Mouse (Mus musculus): ENCODE measurements around the gene Tinagl1. TPM values are rescaled to one million over a fixed set of nuclear protein-coding genes. Genes with fewer than 3 reads are reported as not detected.

The Tinagl1 gene
- polyA plus RNA-seq, 1 experiment, result 1.6 TPM

DNA sequence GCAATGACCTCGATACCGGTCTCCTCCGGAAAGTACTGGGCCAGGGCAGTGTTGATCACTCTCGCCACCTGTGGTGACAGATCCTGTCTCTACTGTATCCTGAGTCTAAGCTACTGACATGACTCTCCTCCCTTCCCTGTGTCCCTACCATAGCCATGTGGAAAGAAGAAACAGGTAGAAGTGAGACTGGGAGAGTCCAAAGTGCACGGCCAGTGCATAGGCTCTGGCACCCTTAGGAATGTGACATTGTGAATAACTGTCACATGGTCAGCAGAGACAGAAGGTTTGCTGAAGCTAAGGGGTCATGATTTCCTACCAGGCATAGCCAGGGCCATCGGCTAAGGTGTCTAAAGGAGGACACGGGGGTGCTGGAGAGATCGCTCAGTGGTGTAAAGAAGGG lies 40.5 kb upstream of the Tinagl1 start:
- no peak overlapping the region for H3ac ChIP-seq (ENCODE audit: control insufficient read depth, insufficient read length)
- no peak overlapping the region for H3K4me3 ChIP-seq
- no peak for TF ChIP-seq TCF12 (IDR thresholded peaks at IDR 0.05; ENCODE audit: insufficient read depth, poor library complexity, severe bottlenecking)
- TF ChIP-seq MAX (IDR thresholded peaks at IDR 0.05; ENCODE audit: low read depth), result no peak
- TF ChIP-seq CEBPB (IDR thresholded peaks at IDR 0.05; ENCODE audit: insufficient read depth, poor library complexity, severe bottlenecking), result no peak
- no peak for TF ChIP-seq POLR2A (IDR thresholded peaks at IDR 0.05; ENCODE audit: insufficient read length, low read depth)
- TF ChIP-seq TCF3 (IDR thresholded peaks at IDR 0.05; ENCODE audit: insufficient read length, low read depth), result no peak
- no peak for TF ChIP-seq SRF (IDR thresholded peaks at IDR 0.05; ENCODE audit: control insufficient read depth, insufficient read length, low read depth)
- TF ChIP-seq REST (IDR thresholded peaks at IDR 0.05; ENCODE audit: insufficient read depth, insufficient read length), result no peak
- no peak for TF ChIP-seq E2F4 (IDR thresholded peaks at IDR 0.05; ENCODE audit: insufficient read depth)
- TF ChIP-seq USF1 (IDR thresholded peaks at IDR 0.05; ENCODE audit: low read depth), result no peak
- no peak for TF ChIP-seq POLR2AphosphoS2 (IDR thresholded peaks at IDR 0.05; ENCODE audit: insufficient read length, low read depth)
- TF ChIP-seq MYOG (IDR thresholded peaks at IDR 0.05; ENCODE audit: control insufficient read depth in 1 of 3, insufficient read depth in 1 of 3, insufficient read length in 2 of 3, low read depth in 2 of 3), result no peak
- TF ChIP-seq MYOD1 (IDR thresholded peaks at IDR 0.05; ENCODE audit: control insufficient read depth in 1 of 3, insufficient read length in 2 of 3, low read depth in 2 of 3), result no peak
- no peaks in the 10 kb centered on the region for H3K36me3 ChIP-seq (ENCODE audit: control insufficient read depth, insufficient read depth)
- H3K27me3 ChIP-seq (ENCODE audit: control insufficient read depth, insufficient read depth, insufficient read length), result peaks cover 39% of the 10 kb centered on the region
- no peaks in the 10 kb centered on the region for H3K79me2 ChIP-seq (ENCODE audit: control insufficient read depth, insufficient read depth)
- no peak overlapping the region for H3K4me2 ChIP-seq (ENCODE audit: low read depth)

DNA sequence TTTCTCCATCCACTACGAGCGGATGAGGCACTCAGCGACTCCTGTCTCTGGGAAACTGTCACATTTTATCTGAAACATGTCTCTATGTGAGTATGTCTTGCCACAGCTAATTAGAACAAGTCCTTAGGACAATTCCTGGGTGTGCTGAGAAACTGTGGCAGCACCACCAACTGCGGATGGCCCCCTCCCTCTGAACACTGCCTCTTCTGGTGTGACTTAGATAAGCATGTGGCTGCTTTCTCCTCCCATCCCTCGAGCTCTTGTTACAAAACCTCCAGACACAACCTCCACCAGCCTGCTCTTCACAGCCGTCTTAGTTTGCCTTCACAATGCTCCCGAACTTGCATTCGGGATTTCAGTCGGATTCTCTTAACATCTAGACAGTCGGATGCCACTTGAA lies 38.9 kb upstream of the Tinagl1 start:
- TF ChIP-seq USF1 (IDR thresholded peaks at IDR 0.05; ENCODE audit: low read depth) (no peak), TCF12 (IDR thresholded peaks at IDR 0.05; ENCODE audit: insufficient read depth, poor library complexity, severe bottlenecking) (no peak), POLR2AphosphoS2 (IDR thresholded peaks at IDR 0.05; ENCODE audit: insufficient read length, low read depth) (no peak), CEBPB (IDR thresholded peaks at IDR 0.05; ENCODE audit: insufficient read depth, poor library complexity, severe bottlenecking) (no peak), POLR2A (IDR thresholded peaks at IDR 0.05; ENCODE audit: insufficient read length, low read depth) (no peak), TCF3 (IDR thresholded peaks at IDR 0.05; ENCODE audit: insufficient read length, low read depth) (no peak), E2F4 (IDR thresholded peaks at IDR 0.05; ENCODE audit: insufficient read depth) (no peak)
- Histone ChIP-seq H3K36me3 (ENCODE audit: control insufficient read depth, insufficient read depth) (no peaks in the 10 kb centered on the region), H3ac (ENCODE audit: control insufficient read depth, insufficient read length) (no peak overlapping the region)

DNA sequence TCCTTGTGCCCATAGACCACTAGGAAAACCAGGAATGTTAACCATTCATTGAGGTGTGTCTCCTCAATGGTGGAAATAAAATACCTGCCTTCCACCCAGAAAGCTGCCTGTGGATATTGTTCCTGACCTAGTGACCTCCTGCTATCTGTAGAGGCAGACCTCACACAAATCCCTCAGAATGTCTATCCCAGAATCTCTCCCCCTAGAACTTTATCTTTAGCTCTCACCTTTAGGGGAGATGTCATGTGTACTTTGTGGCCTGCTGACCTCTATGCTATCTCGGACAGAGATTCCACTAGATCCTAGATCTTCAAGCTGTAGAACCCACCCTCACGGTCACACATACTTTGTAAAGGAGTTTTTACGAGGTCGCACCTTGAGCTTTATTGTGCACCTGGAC lies 38.3 kb upstream of the Tinagl1 start:
- Histone ChIP-seq H3K4me3 (no peak overlapping the region), H3K79me2 (ENCODE audit: control insufficient read depth, insufficient read depth) (no peaks in the 10 kb centered on the region), H3ac (ENCODE audit: control insufficient read depth, insufficient read length) (no peak overlapping the region), H3K27me3 (ENCODE audit: control insufficient read depth, insufficient read depth, insufficient read length) (peaks cover 24% of the 10 kb centered on the region), H3K4me2 (ENCODE audit: low read depth) (no peak overlapping the region), H3K36me3 (ENCODE audit: control insufficient read depth, insufficient read depth) (no peaks in the 10 kb centered on the region)
- no peak for TF ChIP-seq POLR2AphosphoS2 (IDR thresholded peaks at IDR 0.05; ENCODE audit: insufficient read length, low read depth)
- no peak for TF ChIP-seq TCF3 (IDR thresholded peaks at IDR 0.05; ENCODE audit: insufficient read length, low read depth)
- TF ChIP-seq CEBPB (IDR thresholded peaks at IDR 0.05; ENCODE audit: insufficient read depth, poor library complexity, severe bottlenecking), result no peak
- TF ChIP-seq MAX (IDR thresholded peaks at IDR 0.05; ENCODE audit: low read depth), result no peak
- no peak for TF ChIP-seq POLR2A (IDR thresholded peaks at IDR 0.05; ENCODE audit: insufficient read length, low read depth)
- no peak for TF ChIP-seq SRF (IDR thresholded peaks at IDR 0.05; ENCODE audit: control insufficient read depth, insufficient read length, low read depth)
- no peak for TF ChIP-seq TCF12 (IDR thresholded peaks at IDR 0.05; ENCODE audit: insufficient read depth, poor library complexity, severe bottlenecking)

More for the DNA sequence above, 38.9 kb upstream of the Tinagl1 start:
- Histone ChIP-seq H3K27me3 (ENCODE audit: control insufficient read depth, insufficient read depth, insufficient read length) (peaks cover 25% of the 10 kb centered on the region), H3K4me2 (ENCODE audit: low read depth) (no peak overlapping the region), H3K4me3 (no peak overlapping the region), H3K79me2 (ENCODE audit: control insufficient read depth, insufficient read depth) (no peaks in the 10 kb centered on the region)

DNA sequence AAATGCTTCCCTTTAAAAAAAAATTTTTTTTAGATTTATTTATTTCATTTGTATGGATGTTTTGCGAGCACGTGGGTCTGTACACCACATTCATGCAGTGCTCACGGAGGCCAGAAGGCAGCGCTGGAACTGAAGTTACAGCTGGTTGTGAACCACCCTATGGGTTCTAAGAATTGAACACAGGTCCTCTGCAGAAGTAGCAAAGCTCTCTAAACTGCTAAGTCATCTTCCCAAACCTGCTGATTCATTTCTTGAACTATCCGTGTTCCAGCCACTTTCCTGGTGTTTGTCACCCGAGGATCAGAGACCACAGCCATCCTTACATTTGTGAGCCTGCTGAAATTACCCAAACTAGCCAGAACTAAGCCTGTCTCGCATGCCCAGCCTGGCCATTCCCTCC lies 37.5 kb upstream of the Tinagl1 start:
- H3K36me3 ChIP-seq (ENCODE audit: control insufficient read depth, insufficient read depth), result no peaks in the 10 kb centered on the region

DNA sequence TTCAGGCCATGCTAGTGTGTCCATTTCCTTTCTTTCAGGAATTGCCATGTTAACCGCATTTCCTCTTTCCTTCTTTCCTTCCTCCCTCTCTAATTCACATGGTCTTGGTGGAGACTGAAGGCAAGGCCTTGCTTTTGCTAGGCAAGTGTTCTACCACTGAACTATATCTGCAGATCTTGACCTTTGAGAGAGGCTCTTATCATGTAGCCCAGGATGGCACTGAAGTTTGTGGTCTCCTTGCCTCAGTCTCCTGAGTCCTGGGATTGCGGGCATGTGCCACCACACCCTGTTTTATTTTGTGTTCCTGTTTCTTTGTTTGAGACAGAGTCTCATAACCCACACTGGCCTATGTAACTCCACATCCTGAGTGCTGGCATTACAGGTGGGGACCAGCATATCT lies 36.9 kb upstream of the Tinagl1 start:
- TF ChIP-seq REST (IDR thresholded peaks at IDR 0.05; ENCODE audit: insufficient read depth, insufficient read length), result no peak
- no peak for TF ChIP-seq MYOD1 (IDR thresholded peaks at IDR 0.05; ENCODE audit: control insufficient read depth in 1 of 3, insufficient read length in 2 of 3, low read depth in 2 of 3)
- TF ChIP-seq E2F4 (IDR thresholded peaks at IDR 0.05; ENCODE audit: insufficient read depth), result no peak
- TF ChIP-seq SRF (IDR thresholded peaks at IDR 0.05; ENCODE audit: control insufficient read depth, insufficient read length, low read depth), result no peak
- TF ChIP-seq TCF12 (IDR thresholded peaks at IDR 0.05; ENCODE audit: insufficient read depth, poor library complexity, severe bottlenecking), result no peak
- TF ChIP-seq MAX (IDR thresholded peaks at IDR 0.05; ENCODE audit: low read depth), result no peak
- TF ChIP-seq POLR2A (IDR thresholded peaks at IDR 0.05; ENCODE audit: insufficient read length, low read depth), result no peak
- TF ChIP-seq USF1 (IDR thresholded peaks at IDR 0.05; ENCODE audit: low read depth), result no peak
- TF ChIP-seq CEBPB (IDR thresholded peaks at IDR 0.05; ENCODE audit: insufficient read depth, poor library complexity, severe bottlenecking), result no peak
- no peak for TF ChIP-seq POLR2AphosphoS2 (IDR thresholded peaks at IDR 0.05; ENCODE audit: insufficient read length, low read depth)
- no peak for TF ChIP-seq MYOG (IDR thresholded peaks at IDR 0.05; ENCODE audit: control insufficient read depth in 1 of 3, insufficient read depth in 1 of 3, insufficient read length in 2 of 3, low read depth in 2 of 3)
- no peak for TF ChIP-seq TCF3 (IDR thresholded peaks at IDR 0.05; ENCODE audit: insufficient read length, low read depth)
- Histone ChIP-seq H3K79me2 (ENCODE audit: control insufficient read depth, insufficient read depth) (no peaks in the 10 kb centered on the region), H3K27me3 (ENCODE audit: control insufficient read depth, insufficient read depth, insufficient read length) (peaks cover 24% of the 10 kb centered on the region), H3ac (ENCODE audit: control insufficient read depth, insufficient read length) (no peak overlapping the region), H3K36me3 (ENCODE audit: control insufficient read depth, insufficient read depth) (no peaks in the 10 kb centered on the region), H3K4me2 (ENCODE audit: low read depth) (no peak overlapping the region), H3K4me3 (no peak overlapping the region)

More for the DNA sequence above, 37.5 kb upstream of the Tinagl1 start:
- Histone ChIP-seq H3K27me3 (ENCODE audit: control insufficient read depth, insufficient read depth, insufficient read length) (peaks cover 24% of the 10 kb centered on the region), H3K79me2 (ENCODE audit: control insufficient read depth, insufficient read depth) (no peaks in the 10 kb centered on the region), H3K4me2 (ENCODE audit: low read depth) (no peak overlapping the region), H3K4me3 (no peak overlapping the region), H3ac (ENCODE audit: control insufficient read depth, insufficient read length) (no peak overlapping the region)
- TF ChIP-seq CEBPB (IDR thresholded peaks at IDR 0.05; ENCODE audit: insufficient read depth, poor library complexity, severe bottlenecking), result no peak
- no peak for TF ChIP-seq MAX (IDR thresholded peaks at IDR 0.05; ENCODE audit: low read depth)
